Mouse (Mus musculus) heart, embryonic 10.5 days (tissue): ENCODE results near the gene Pip5k1b. TPM values are rescaled to one million over a fixed set of nuclear protein-coding genes. Genes with fewer than 3 reads are reported as not detected.

Experiments
- DNase-seq: peaks from one replicate; pipeline ENCODE4 v3.0.0-alpha.2; 2017; ENCODE audit warnings: low spot score
- H3K27ac ChIP-seq: fragments of 300-500 bp; sonication (generic); 2 replicates; pipeline ENCODE4 v1.5.1; 2016; ENCODE audit warnings: mild to moderate bottlenecking
- H3K27me3 ChIP-seq: fragments of 300-500 bp; sonication (generic); 2 replicates; pipeline ENCODE4 v1.6.1; 2016; ENCODE audit warnings: mild to moderate bottlenecking; ENCODE audit not compliant: poor library complexity, insufficient read depth, severe bottlenecking
- H3K36me3 ChIP-seq: fragments of 300-500 bp; sonication (generic); 2 replicates; pipeline ENCODE4 v1.6.1; 2016; ENCODE audit warnings: mild to moderate bottlenecking, moderate library complexity
- H3K4me1 ChIP-seq: fragments of 300-500 bp; sonication (generic); 2 replicates; pipeline ENCODE4 v1.6.1; 2016; ENCODE audit warnings: mild to moderate bottlenecking
- H3K4me3 ChIP-seq: fragments of 300-500 bp; sonication (generic); 2 replicates; pipeline ENCODE4 v1.5.1; 2016; ENCODE audit warnings: mild to moderate bottlenecking, moderate library complexity
- H3K9me3 ChIP-seq: fragments of 300-500 bp; sonication (generic); 2 replicates; pipeline ENCODE4 v1.6.1; 2016; ENCODE audit warnings: mild to moderate bottlenecking, moderate library complexity
- WGBS: fragments of 180-500 bp; shearing (Covaris S2); methylation state at CpG from one replicate; pipeline ENCODE4 v1.1.7; 2016; 5-methylcytosine and 5-hydroxymethylcytosine counted together
- polyA plus RNA-seq: library from polyadenylated mRNA; unstranded; fragments of >200 nt; fragmentation: Nextera tagmentation; extraction: Ambion mirVana; gene quantifications from 2 replicates; pipeline ENCODE4 v1.2.1, GENCODE M21; 2016

The Pip5k1b gene
- polyA plus RNA-seq, 1 experiment from 2014 or later = 6.3 TPM

GRCm38 (mm10) chr19:24476461-24476860 lies 79.2 kb downstream of the Pip5k1b start:
- peak overlapping the region; percentile 90 for H3K4me3 ChIP-seq
- peak; percentile 87 for DNase-seq
- H3K9me3 ChIP-seq = no peaks in the 10 kb centered on the region
- peaks cover 28% of the 10 kb centered on the region for H3K4me1 ChIP-seq
- peak overlapping the region; percentile 96 for H3K27ac ChIP-seq
- no peaks in the 10 kb centered on the region for H3K27me3 ChIP-seq
- under 1% methylated on average over 11 of the region's 11 CpGs for WGBS
- peaks cover 7% of the 10 kb centered on the region; the same call in 1 of the 2 replicates for H3K36me3 ChIP-seq

- peaks cover 28% of the 10 kb centered on the region for H3K4me1 ChIP-seq
- 0 out of 2 replicates have a peak overlapping the region, but pooled peaks have one; percentile 25 for H3K27ac ChIP-seq
- peak overlapping the region; percentile 90; the same call in 1 of the 2 replicates for H3K4me3 ChIP-seq
- H3K36me3 ChIP-seq = peaks cover 7% of the 10 kb centered on the region; the same call in 1 of the 2 replicates
- H3K9me3 ChIP-seq = no peaks in the 10 kb centered on the region
- 54% methylated on average over 6 of the region's 6 CpGs for WGBS
- no peak for DNase-seq
- H3K27me3 ChIP-seq = no peaks in the 10 kb centered on the region
Observed at GRCm38 (mm10) chr19:24475281-24475680, 80.4 kb downstream of the Pip5k1b start.

GRCm38 (mm10) chr19:24472512-24472911 lies 83.2 kb downstream of the Pip5k1b start:
- Histone ChIP-seq H3K36me3 (peaks cover 7% of the 10 kb centered on the region; the same call in 1 of the 2 replicates), H3K9me3 (no peaks in the 10 kb centered on the region), H3K27me3 (no peaks in the 10 kb centered on the region), H3K4me1 (peaks cover 40% of the 10 kb centered on the region), H3K4me3 (no peak overlapping the region), H3K27ac (no peak overlapping the region)
- 90% methylated on average over 5 of the region's 5 CpGs for WGBS
- no peak for DNase-seq

- WGBS = 89% methylated on average over 6 of the region's 6 CpGs
- Histone ChIP-seq H3K27me3 (no peaks in the 10 kb centered on the region), H3K4me1 (peaks cover 44% of the 10 kb centered on the region), H3K27ac (no peak overlapping the region), H3K9me3 (no peaks in the 10 kb centered on the region), H3K36me3 (peaks cover 7% of the 10 kb centered on the region; the same call in 1 of the 2 replicates), H3K4me3 (no peak overlapping the region)
- no peak for DNase-seq
Observed at GRCm38 (mm10) chr19:24471538-24471937, 84.1 kb downstream of the Pip5k1b start.

GRCm38 (mm10) chr19:24469216-24469615 lies 86.5 kb downstream of the Pip5k1b start:
- H3K9me3 ChIP-seq = no peaks in the 10 kb centered on the region
- peaks cover 7% of the 10 kb centered on the region; the same call in 1 of the 2 replicates for H3K36me3 ChIP-seq
- DNase-seq = no peak
- H3K4me1 ChIP-seq = peaks cover 35% of the 10 kb centered on the region
- peak overlapping the region; percentile 70 for H3K27ac ChIP-seq
- no peaks in the 10 kb centered on the region for H3K27me3 ChIP-seq
- H3K4me3 ChIP-seq = no peak overlapping the region
- 29% methylated on average over 4 of the region's 4 CpGs for WGBS

GRCm38 (mm10) chr19:24468616-24469015 lies 87.1 kb downstream of the Pip5k1b start:
- peaks cover 32% of the 10 kb centered on the region for H3K4me1 ChIP-seq
- H3K9me3 ChIP-seq = no peaks in the 10 kb centered on the region
- peaks cover 6% of the 10 kb centered on the region; the same call in 1 of the 2 replicates for H3K36me3 ChIP-seq
- H3K4me3 ChIP-seq = no peak overlapping the region
- peak overlapping the region; percentile 70; the same call in 1 of the 2 replicates for H3K27ac ChIP-seq
- no peaks in the 10 kb centered on the region for H3K27me3 ChIP-seq
- 63% methylated on average over 3 of the region's 3 CpGs for WGBS
- DNase-seq = no peak

GRCm38 (mm10) chr19:24463011-24463410 lies 92.7 kb downstream of the Pip5k1b start:
- H3K4me3 ChIP-seq = no peak overlapping the region
- 84% methylated on average over 3 of the region's 3 CpGs for WGBS
- DNase-seq = no peak
- no peaks in the 10 kb centered on the region for H3K9me3 ChIP-seq
- no peaks in the 10 kb centered on the region; the same call in 1 of the 2 replicates for H3K36me3 ChIP-seq
- H3K27ac ChIP-seq = no peak overlapping the region
- H3K4me1 ChIP-seq = peaks cover 11% of the 10 kb centered on the region
- H3K27me3 ChIP-seq = no peaks in the 10 kb centered on the region

- DNase-seq = no peak
- 75% methylated on average over 6 of the region's 6 CpGs for WGBS
- Histone ChIP-seq H3K9me3 (no peaks in the 10 kb centered on the region), H3K4me1 (peaks cover 49% of the 10 kb centered on the region), H3K27ac (peak overlapping the region; percentile 77; the same call in 1 of the 2 replicates), H3K36me3 (no peaks in the 10 kb centered on the region), H3K27me3 (no peaks in the 10 kb centered on the region), H3K4me3 (no peak overlapping the region)
Observed at GRCm38 (mm10) chr19:24456591-24457231, 99.0 kb downstream of the Pip5k1b start.

GRCm38 (mm10) chr19:24455249-24455960 lies 100.3 kb downstream of the Pip5k1b start:
- H3K27ac ChIP-seq = peak overlapping the region; percentile 77
- DNase-seq = no peak
- H3K4me3 ChIP-seq = no peak overlapping the region
- 81% methylated on average over 6 of the region's 6 CpGs for WGBS
- no peaks in the 10 kb centered on the region for H3K36me3 ChIP-seq
- H3K4me1 ChIP-seq = peaks cover 49% of the 10 kb centered on the region
- H3K9me3 ChIP-seq = no peaks in the 10 kb centered on the region
- H3K27me3 ChIP-seq = no peaks in the 10 kb centered on the region

- Histone ChIP-seq H3K9me3 (no peaks in the 10 kb centered on the region), H3K4me3 (no peak overlapping the region), H3K4me1 (peaks cover 49% of the 10 kb centered on the region), H3K27me3 (no peaks in the 10 kb centered on the region), H3K36me3 (no peaks in the 10 kb centered on the region), H3K27ac (no peak overlapping the region)
- DNase-seq = no peak
- WGBS = 74% methylated on average over 2 of the region's 2 CpGs
Observed at GRCm38 (mm10) chr19:24454451-24454850, 101.2 kb downstream of the Pip5k1b start.

GRCm38 (mm10) chr19:24453379-24453778 lies 102.3 kb downstream of the Pip5k1b start:
- H3K9me3 ChIP-seq = no peaks in the 10 kb centered on the region
- no peak for DNase-seq
- no peaks in the 10 kb centered on the region for H3K27me3 ChIP-seq
- 85% methylated on average over 13 of the region's 13 CpGs for WGBS
- H3K4me1 ChIP-seq = peaks cover 49% of the 10 kb centered on the region
- H3K4me3 ChIP-seq = no peak overlapping the region
- peak overlapping the region; percentile 23; the same call in 1 of the 2 replicates for H3K27ac ChIP-seq
- H3K36me3 ChIP-seq = no peaks in the 10 kb centered on the region

- WGBS = 20% methylated on average over 3 of the region's 3 CpGs
- Histone ChIP-seq H3K27ac (peak overlapping the region; percentile 80), H3K27me3 (no peaks in the 10 kb centered on the region), H3K4me1 (peaks cover 47% of the 10 kb centered on the region), H3K36me3 (no peaks in the 10 kb centered on the region), H3K9me3 (no peaks in the 10 kb centered on the region), H3K4me3 (no peak overlapping the region)
- peak; percentile 92 for DNase-seq
Observed at GRCm38 (mm10) chr19:24452441-24452898, 103.2 kb downstream of the Pip5k1b start.

GRCm38 (mm10) chr19:24451626-24452025 lies 104.0 kb downstream of the Pip5k1b start:
- Histone ChIP-seq H3K36me3 (no peaks in the 10 kb centered on the region), H3K27me3 (no peaks in the 10 kb centered on the region), H3K4me3 (no peak overlapping the region), H3K27ac (peak overlapping the region; percentile 80; the same call in 1 of the 2 replicates), H3K9me3 (no peaks in the 10 kb centered on the region), H3K4me1 (peaks cover 43% of the 10 kb centered on the region)
- WGBS = 90% methylated on average over 3 of the region's 3 CpGs
- DNase-seq = no peak
